Mouse (Mus musculus) liver, embryonic 14.5 days (tissue): ENCODE results near the gene Gpr3.

Experiments
- CTCF ChIP-seq: IDR thresholded peaks from 2 replicates; pipeline ENCODE4 v1.5.1; 2016; ENCODE audit warnings: antibody characterized with exemption, low read depth, control low read depth
- EP300 ChIP-seq: IDR thresholded peaks from 2 replicates; pipeline ENCODE4 v1.6.1; 2016; ENCODE audit warnings: antibody characterized with exemption, low read depth

DNA sequence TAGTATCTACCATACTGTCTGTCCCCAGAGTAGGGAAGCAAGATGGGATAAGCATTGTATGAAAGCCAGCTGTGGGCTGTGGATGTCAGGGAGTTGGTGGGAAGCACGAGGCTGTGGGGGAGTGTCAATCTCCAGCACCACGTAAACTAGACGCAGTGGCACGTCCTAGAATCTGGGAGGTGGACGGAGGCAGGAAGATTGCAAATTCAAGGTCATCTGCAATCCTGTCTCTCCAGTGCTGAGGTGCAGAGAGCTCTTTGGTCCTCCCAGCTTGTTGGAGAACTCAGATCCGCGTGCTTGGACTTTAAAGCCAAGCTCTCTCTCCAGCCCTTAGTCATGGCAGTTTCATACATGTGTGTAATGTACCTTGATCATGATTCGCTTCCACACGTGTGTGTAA, 45.6 kb downstream of the Gpr3 start:
- TF ChIP-seq CTCF (no peak), EP300 (no peak)
